Mouse (Mus musculus) forebrain, embryonic 16.5 days (tissue): ENCODE data around the gene Pou3f1. TPM values are rescaled to one million over a fixed set of nuclear protein-coding genes. Genes with fewer than 3 reads are reported as not detected.

Experiments
- ATAC-seq: fragments of 200-750 bp; cut with Nextera tagmentation; 2 replicates; pipeline ENCODE4 v1.8.0; 2017; ENCODE audit warnings: mild to moderate bottlenecking, moderate library complexity
- H3K27ac ChIP-seq: fragments of 300-500 bp; sonication (generic); 2 replicates; pipeline ENCODE4 v1.5.1; 2014; ENCODE audit warnings: low read length, control low read depth
- H3K27me3 ChIP-seq: fragments of 300-500 bp; sonication (generic); replicated peaks from 2 replicates; pipeline ENCODE4 v1.6.1; 2014; ENCODE audit warnings: low read length; ENCODE audit not compliant: control insufficient read depth, insufficient read depth
- H3K36me3 ChIP-seq: fragments of 300-500 bp; sonication (generic); 2 replicates; pipeline ENCODE4 v1.6.1; 2014; ENCODE audit not compliant: control insufficient read depth, insufficient read depth
- H3K4me1 ChIP-seq: fragments of 300-500 bp; sonication (generic); replicated peaks from 2 replicates; pipeline ENCODE4 v1.6.1; 2014; ENCODE audit warnings: low read length; ENCODE audit not compliant: control insufficient read depth, insufficient read depth
- H3K4me2 ChIP-seq: fragments of 300-500 bp; sonication (generic); 2 replicates; pipeline ENCODE4 v1.6.1; 2014; ENCODE audit warnings: mild to moderate bottlenecking, low read length, control low read depth
- H3K4me3 ChIP-seq: fragments of 300-500 bp; sonication (generic); replicated peaks from 2 replicates; pipeline ENCODE4 v1.5.1; 2014; ENCODE audit warnings: mild to moderate bottlenecking, low read length, control low read depth
- H3K9ac ChIP-seq: fragments of 300-500 bp; sonication (generic); replicated peaks from 2 replicates; pipeline ENCODE4 v1.6.1; 2014; ENCODE audit warnings: low read depth, low read length, control low read depth
- H3K9me3 ChIP-seq: fragments of 300-500 bp; sonication (generic); 2 replicates; pipeline ENCODE4 v1.6.1; 2016; ENCODE audit warnings: low read length; ENCODE audit not compliant: control insufficient read depth
- WGBS: fragments of 180-500 bp; shearing (Covaris S2); extraction: QIAGEN DNeasy Blood & Tissue Kit; methylation state at CpG from one replicate; pipeline ENCODE4 v1.1.7; 2014; 5-methylcytosine and 5-hydroxymethylcytosine counted together
- polyA plus RNA-seq: library from polyadenylated mRNA; unstranded; fragments of >200 nt; fragmentation: Nextera tagmentation; extraction: Ambion mirVana; gene quantifications from 2 replicates; pipeline ENCODE4 v1.2.1, GENCODE M21; 2015

The Pou3f1 gene
- polyA plus RNA-seq, 1 experiment from 2014 or later: 20.9 TPM

DNA sequence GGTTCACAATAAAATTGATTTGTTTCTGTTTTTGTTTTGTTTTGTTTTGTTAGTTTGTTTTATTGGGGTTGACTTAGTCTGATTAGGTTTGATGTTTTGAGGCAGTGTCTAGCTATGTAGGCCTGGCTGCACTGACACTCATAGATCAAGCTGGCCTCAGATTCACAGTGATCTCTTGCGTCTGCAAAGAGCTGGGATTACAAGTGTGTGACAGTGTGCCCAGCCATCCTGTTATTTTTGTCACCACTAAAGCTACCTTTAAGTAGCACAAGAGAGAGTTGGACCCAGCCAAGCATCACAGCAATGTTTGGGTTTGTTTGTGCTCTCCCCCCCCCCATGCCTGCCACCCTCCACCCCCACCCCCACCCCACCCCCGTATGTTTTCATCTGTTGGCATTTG is 38.0 kb downstream of the Pou3f1 start:
- Histone ChIP-seq H3K9me3 (no peaks in the 10 kb centered on the region), H3K36me3 (no peaks in the 10 kb centered on the region), H3K27ac (no peak overlapping the region), H3K4me1 (peaks cover 15% of the 10 kb centered on the region), H3K9ac (no peak overlapping the region), H3K4me3 (no peak overlapping the region), H3K4me2 (no peak overlapping the region), H3K27me3 (peaks cover 11% of the 10 kb centered on the region)
- WGBS: 85% methylated on average over 2 of the region's 2 CpGs
- no peak for ATAC-seq

DNA sequence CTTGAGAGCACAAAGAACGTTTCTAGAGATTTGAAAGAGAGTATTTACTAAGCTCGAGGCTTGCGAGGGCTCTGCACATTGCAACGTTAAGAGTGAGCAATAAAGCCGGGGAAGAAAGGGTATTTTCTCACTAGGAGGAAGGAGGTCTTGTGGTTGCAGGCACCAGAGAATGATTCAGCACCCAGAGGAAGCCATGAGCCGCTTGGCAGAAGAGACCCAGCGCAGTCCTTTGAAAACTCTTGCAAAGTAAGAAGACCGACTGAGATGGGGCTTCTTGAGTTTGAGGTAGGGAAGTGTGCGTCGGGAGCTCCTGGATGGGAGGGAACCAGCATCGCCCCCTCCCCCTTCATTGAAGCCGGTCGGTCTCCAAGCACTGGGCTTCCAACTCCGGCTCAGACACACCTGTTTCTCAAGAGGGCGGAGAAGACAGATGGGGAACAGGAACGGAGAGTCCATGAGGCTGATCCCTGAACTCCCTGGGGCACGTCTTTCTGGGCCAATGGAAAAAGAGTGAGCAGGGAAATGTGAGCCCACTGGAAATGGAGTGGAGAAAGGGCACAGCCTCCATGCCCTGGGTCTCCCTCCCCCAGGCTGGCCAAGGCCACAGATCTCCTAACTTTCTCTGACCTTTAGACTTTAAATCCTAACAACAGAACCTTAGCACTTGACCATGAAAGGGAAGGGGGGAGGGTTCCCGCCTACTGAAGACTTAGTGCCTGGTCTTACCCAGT is 39.3 kb downstream of the Pou3f1 start:
- no peaks in the 10 kb centered on the region for H3K9me3 ChIP-seq
- H3K27ac ChIP-seq: no peak overlapping the region
- no peak overlapping the region for H3K9ac ChIP-seq
- H3K36me3 ChIP-seq: no peaks in the 10 kb centered on the region
- peaks cover 27% of the 10 kb centered on the region for H3K4me1 ChIP-seq
- ATAC-seq: no peak
- H3K27me3 ChIP-seq: peaks cover 15% of the 10 kb centered on the region
- no peak overlapping the region for H3K4me2 ChIP-seq
- H3K4me3 ChIP-seq: no peak overlapping the region
- WGBS: 17% methylated on average over 18 of the region's 18 CpGs

DNA sequence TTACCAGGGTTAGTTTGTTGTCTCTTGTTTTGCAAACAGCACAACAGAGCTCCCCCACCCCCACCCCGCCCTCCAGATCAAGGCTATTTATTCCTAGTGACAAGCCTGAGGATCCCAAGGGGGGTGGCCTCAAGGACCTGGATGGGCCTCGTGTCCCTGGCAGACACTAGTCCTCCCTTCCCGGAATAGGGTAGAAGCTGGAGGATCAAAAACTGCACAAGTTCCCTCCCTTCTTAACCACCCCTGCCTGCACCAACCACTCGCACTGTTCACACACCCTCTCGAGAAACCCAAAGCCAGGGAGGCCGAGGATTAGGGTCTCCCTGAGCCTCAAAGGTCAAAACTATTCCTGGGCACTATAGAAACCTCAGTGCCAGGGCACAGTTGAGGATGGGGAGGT is 43.2 kb downstream of the Pou3f1 start:
- Histone ChIP-seq H3K4me2 (no peak overlapping the region), H3K27me3 (peaks cover 15% of the 10 kb centered on the region), H3K36me3 (no peaks in the 10 kb centered on the region), H3K4me1 (peaks cover 40% of the 10 kb centered on the region), H3K9me3 (no peaks in the 10 kb centered on the region), H3K27ac (no peak overlapping the region), H3K4me3 (no peak overlapping the region), H3K9ac (no peak overlapping the region)
- no peak for ATAC-seq
- 20% methylated on average over 6 of the region's 6 CpGs for WGBS

DNA sequence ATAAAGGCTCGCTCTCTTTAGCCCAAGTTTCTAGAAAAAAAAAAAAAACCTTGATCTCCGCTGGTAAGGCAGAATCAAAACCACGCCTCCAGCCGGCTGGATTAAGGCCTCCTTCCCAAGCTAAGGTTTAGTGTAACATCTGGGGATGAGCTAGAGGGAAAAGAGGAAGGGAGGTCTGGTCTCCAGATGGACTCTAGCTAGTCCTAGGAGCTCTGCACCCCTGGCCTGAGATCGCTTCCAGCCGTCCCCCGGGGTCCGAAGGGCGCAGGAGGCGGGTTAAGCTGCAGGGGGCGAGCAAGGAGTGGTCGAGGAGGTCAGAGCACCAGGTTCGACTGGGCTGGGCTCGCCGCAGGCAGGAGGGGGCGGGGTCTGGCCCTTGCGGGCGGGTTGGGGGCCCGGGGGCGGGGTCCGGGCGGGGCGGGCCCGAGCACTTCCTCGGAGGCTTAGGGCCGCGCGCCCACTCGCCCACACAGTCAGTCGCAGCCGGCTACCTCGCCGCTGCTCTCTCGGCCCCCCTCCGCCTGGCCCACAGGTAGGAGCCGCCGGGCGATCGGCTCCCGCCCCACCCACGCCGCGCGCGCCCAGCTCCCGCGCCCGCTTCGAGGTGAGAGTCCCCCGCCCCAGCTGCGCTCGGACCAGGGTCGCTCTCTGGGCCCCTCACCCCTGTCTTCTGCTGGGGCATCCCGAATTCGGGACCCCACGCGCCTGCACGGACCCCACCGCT is 43.8 kb downstream of the Pou3f1 start, which contains the start of gene Fhl3:
Gene Fhl3 (plus strand): TSS at position 454 of the 724 bp plus-strand sequence.
- Histone ChIP-seq H3K4me3 (peak within 1 kb of the TSS; percentile 69), H3K9me3 (no peaks in the 10 kb centered on the region), H3K9ac (peak within 1 kb of the TSS; percentile 68), H3K4me2 (peak within 1 kb of the TSS; percentile 99), H3K4me1 (peaks cover 40% of the 10 kb centered on the region), H3K27ac (no peak within 1 kb of the TSS; the same call in 1 of the 2 replicates), H3K36me3 (no peaks in the 10 kb centered on the region), H3K27me3 (peaks cover 12% of the 10 kb centered on the region)
- under 1% methylated on average over 44 of the region's 59 CpGs for WGBS
- peak; percentile 32 for ATAC-seq

DNA sequence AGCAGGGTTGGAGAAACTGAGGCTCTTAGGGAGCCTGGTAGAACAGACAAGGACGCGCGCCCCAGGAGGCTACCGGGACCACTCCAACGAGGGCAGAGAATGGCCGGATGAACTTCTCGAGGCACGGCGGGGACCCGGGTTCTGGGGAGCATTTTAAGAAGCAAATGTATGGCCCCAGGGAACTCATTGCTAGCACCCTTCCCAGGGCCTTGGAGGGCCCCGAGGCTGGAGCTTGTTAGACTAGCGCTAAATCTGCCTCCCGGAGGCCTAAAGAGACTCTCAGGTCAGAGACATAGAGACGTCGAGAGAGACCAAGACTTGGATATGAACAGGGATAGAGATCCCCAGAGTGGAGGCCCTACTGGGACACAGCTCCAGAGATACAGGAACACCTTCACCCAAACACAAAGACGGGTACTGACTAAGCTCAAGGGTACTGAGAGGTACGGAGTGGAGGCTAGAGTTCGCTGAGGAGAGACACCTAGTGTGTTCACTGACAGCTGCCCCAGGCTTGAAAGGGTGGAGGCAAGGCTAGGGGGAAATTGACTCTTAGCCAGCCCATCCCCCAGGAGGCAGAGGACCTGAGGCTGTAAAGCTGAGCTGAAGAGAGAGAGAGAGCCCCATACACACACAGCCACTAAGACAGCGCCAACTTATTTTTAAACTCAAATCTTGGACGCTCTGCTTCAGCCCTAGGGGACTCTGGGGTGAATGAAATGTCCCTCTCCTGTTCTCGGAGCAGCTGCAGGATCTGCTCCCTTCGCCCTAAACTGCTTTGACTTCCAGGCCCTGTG is 44.6 kb downstream of the Pou3f1 start:
- 2% methylated on average over 22 of the region's 22 CpGs for WGBS
- Histone ChIP-seq H3K4me3 (peak overlapping the region; percentile 69), H3K27me3 (peaks cover 6% of the 10 kb centered on the region), H3K27ac (no peak overlapping the region; the same call in 1 of the 2 replicates), H3K9ac (peak overlapping the region; percentile 68), H3K4me2 (peak overlapping the region; percentile 99), H3K36me3 (no peaks in the 10 kb centered on the region), H3K4me1 (peaks cover 40% of the 10 kb centered on the region), H3K9me3 (no peaks in the 10 kb centered on the region)
- ATAC-seq: peak; percentile 9; the same call in 1 of the 2 replicates

DNA sequence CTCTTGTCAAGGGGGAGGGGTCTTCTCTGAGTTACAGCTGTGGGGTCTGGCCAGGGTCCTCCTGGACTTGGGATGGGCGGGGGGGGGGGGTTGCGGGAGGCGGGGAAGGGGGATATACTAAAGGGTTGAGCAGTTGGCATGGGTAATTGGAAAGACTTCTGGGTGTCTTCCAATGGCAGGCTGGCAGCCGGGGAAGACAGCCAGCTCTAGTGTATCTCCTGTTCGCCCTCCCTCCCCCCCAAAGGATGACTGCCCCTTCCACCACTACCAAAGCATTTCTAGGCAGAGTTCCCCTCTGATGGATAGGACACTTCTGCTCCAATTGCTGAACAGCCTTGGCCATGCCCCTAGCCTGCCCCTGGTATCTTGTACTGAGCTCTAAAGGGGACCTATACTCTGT is 45.3 kb downstream of the Pou3f1 start:
- no peak overlapping the region for H3K27ac ChIP-seq
- 0 out of 2 replicates have a peak, but pooled peaks cover 4% of the 10 kb centered on the region for H3K27me3 ChIP-seq
- ATAC-seq: 0 out of 2 replicates have a peak, but pooled peaks have one; percentile 11
- no peak overlapping the region for H3K4me3 ChIP-seq
- H3K9ac ChIP-seq: no peak overlapping the region
- H3K4me2 ChIP-seq: peak overlapping the region; percentile 99
- no peaks in the 10 kb centered on the region for H3K36me3 ChIP-seq
- WGBS: 31% methylated on average over 3 of the region's 5 CpGs
- H3K4me1 ChIP-seq: peaks cover 40% of the 10 kb centered on the region
- no peaks in the 10 kb centered on the region for H3K9me3 ChIP-seq

DNA sequence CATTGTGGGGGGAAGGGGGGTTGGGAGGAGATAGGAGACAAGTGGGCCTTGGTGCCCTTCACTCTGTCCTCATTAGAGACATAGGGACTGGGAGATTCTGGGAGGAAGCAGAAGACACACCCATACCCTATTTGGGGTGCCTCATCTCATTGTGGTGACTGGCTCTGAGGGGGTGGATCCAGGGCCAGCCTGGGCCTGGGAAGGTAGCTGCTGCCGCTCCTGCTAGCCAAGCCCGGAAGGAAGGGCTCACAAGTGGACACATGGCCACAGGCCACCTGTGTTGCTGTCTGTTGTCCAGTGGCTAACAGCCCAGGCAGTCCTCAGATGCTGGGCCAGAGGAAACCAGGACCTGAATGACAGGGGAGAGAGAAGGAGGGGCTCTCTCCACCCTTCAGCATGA is 46.8 kb downstream of the Pou3f1 start:
- 19% methylated on average over 2 of the region's 2 CpGs for WGBS
- no peak for ATAC-seq

DNA sequence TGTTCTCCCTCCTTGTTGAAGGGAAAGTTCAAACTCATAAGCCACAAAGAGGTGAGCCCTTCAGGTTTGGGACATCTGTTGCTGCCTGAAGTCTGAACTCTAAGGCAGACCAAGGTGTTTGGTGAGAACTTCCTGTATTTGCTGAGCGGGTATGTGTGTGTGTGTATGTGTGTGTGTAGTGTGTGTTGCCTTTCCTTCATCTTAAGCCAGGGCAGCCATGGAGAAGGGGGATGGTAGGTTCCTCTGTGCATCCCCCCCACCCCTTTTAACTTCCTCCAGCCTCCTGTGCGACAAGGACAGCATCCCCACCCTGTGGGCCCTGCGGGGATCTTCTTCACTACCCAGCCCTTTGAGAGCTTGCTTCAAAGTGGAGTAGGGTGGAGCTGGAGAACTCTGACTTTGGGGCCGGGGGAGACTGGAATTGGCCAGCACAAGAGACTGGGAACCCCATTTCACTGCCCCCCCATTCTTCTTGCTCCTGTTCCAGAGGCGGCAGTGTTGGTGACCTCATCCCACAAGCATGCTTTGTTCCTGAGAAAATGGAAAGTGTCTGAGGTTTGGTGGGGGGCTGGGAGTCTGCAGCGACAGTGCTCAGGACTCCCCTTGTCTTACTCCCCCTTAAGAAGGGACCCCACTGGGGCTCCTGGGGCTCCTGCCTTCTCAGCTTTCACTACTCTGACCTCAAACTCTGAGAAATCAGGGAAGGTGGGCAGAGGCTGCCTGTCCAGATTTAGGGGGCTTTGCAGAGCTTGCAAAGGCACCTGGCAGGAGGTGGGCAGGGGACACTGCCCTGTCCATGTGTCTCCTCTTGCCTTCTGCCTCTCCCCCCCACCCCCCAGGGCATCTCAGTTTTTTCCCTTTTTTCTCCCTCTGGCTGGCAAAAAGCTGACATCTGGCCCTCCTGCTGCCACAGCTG is 47.5 kb downstream of the Pou3f1 start:
- Histone ChIP-seq H3K36me3 (no peaks in the 10 kb centered on the region), H3K9me3 (no peaks in the 10 kb centered on the region), H3K27me3 (0 out of 2 replicates have a peak, but pooled peaks cover 6% of the 10 kb centered on the region), H3K4me2 (no peak overlapping the region), H3K4me1 (peaks cover 48% of the 10 kb centered on the region), H3K4me3 (no peak overlapping the region), H3K9ac (no peak overlapping the region), H3K27ac (no peak overlapping the region)
- 8% methylated on average over 6 of the region's 6 CpGs for WGBS
- no peak for ATAC-seq

More for the DNA sequence above, 46.8 kb downstream of the Pou3f1 start:
- Histone ChIP-seq H3K4me2 (no peak overlapping the region), H3K9me3 (no peaks in the 10 kb centered on the region), H3K4me3 (no peak overlapping the region), H3K9ac (no peak overlapping the region), H3K27me3 (0 out of 2 replicates have a peak, but pooled peaks cover 4% of the 10 kb centered on the region), H3K27ac (no peak overlapping the region), H3K36me3 (no peaks in the 10 kb centered on the region), H3K4me1 (peaks cover 40% of the 10 kb centered on the region)
